Mouse (Mus musculus): ENCODE results near the gene Olfr522.

- no peak for TF ChIP-seq CTCF (IDR thresholded peaks at IDR 0.05; ENCODE audit: low read depth)
- TF ChIP-seq EP300 (optimal IDR thresholded peaks at IDR 0.05) = no peak
These were observed 44.1 kb downstream of the Olfr522 start for GRCm38 (mm10) chr7:140120484-140120883.
